Mouse (Mus musculus): ENCODE data around the gene Slc27a5.

GRCm38 (mm10) chr7:12995862-12996261 lies 2.1 kb downstream of the Slc27a5 start:
- TF ChIP-seq CTCF (IDR thresholded peaks at IDR 0.05) (no peak), EP300 (IDR thresholded peaks at IDR 0.05) (no peak)
